Mouse (Mus musculus): ENCODE data around the gene Rtl5. TPM values are rescaled to one million over a fixed set of nuclear protein-coding genes. Genes with fewer than 3 reads are reported as not detected.
"Not testable (repeated sequence)": the region's sequence is repeated elsewhere in the genome, so short reads cannot be mapped to it uniquely, and the experiment has no call there.

Rtl5 gene
- 24.8 and 27.3 TPM in 2 replicates for polyA plus RNA-seq (2012; rRNA removed)

- DNase-seq (ENCODE audit: extremely low spot score in 1 of 2, low spot score in 1 of 2), result peak; percentile 67 to 81
Measured at GRCm38 (mm10) chrX:102070591-102071471, at the start of gene Rtl5. Gene Rtl5 (minus strand): TSS chrX:102071304.

DNA sequence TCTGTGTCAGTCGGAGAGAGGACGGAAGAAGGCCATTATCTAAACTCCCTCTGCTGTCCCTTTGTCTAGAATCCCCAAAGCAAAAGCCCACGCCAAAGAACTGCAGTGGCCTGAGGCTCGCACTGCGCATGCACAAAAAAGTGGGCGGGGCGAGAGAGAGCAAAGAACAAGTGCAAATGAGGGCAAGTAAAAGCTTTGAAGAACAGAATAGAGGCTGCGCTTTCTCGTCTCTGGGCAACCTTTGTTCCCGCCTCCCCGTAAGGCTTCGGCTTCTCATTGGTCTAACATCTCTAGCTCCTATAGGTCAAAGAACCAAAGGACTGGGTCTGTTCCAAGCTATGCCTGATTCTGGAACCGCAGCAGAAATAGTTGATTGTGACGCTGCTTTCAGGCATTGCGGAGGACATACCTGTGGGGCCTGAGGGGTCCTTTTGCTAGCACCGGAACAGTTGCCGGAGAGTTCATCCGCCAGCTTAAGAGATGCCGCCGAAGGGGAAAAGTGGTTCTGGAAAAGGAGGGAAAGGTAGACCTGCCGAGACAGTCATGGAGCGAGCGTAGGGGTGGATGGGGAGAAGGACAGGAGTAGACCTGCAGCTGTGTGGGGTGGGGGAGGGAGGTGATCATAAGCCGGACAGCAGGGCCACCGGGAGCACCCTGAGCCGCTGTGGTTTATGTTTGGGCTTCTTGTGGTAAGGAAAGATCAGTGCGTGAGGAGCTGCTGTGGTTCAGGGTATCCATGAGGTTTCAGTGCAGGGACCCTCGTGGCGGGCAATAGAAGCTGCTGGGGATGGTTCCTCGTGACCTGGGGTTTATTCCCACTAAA, 48.1 kb upstream of the Rtl5 start, which contains the start of gene Pin4:
Gene Pin4 (plus strand): TSS at position 406 of the 823 bp plus-strand sequence.
- DNase-seq (ENCODE audit: extremely low spot score in 1 of 2, low spot score in 1 of 2), result peak; percentile 93 to 97

GRCm38 (mm10) chrX:102115676-102116075, 44.6 kb upstream of the Rtl5 start:
- peak in 1 of 2 experiments; percentile 40 for DNase-seq (ENCODE audit: extremely low spot score in 1 of 2, low spot score in 1 of 2)

DNA sequence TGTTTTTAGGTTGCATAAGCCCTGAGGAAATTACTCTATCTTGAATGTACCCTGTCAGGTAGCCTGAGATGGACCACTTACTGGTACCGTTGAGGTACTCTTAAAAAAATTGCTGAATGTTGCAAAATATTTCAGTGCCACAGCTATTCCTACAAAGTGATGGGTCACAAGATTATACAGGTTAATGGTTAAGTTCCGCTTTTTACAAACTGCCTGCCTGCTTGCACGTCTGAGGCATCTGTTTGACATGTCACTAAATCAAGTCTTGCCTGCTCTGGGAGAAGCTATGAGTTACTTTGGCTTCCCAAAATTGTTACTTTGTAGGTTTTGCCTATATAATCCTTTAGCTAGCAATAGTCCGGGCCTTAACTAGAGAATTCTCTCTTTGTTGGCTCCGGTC, 38.2 kb upstream of the Rtl5 start:
- DNase-seq (ENCODE audit: extremely low spot score in 1 of 2, low spot score in 1 of 2), result not testable (repeated sequence)

DNA sequence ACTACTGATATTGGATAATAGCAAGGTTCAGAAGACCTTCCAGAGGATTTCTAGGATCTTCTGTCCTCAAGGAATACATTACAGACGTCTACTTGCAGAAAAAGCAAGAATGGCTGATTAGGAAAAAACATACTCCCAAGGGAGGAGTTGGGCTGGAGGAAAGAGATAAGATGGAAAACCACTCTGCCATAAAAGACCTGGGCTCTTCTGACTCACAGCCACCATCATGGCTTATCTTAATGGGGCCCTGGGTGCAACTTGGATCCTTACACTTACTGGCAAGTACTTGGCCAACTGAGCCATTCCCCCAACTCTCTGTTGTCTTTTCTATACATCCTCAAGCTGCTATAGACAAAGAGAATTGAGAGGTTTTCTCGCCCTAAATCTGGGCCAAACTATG, 32.7 kb upstream of the Rtl5 start:
- not testable (repeated sequence) for DNase-seq (ENCODE audit: extremely low spot score in 1 of 2, low spot score in 1 of 2)

DNA sequence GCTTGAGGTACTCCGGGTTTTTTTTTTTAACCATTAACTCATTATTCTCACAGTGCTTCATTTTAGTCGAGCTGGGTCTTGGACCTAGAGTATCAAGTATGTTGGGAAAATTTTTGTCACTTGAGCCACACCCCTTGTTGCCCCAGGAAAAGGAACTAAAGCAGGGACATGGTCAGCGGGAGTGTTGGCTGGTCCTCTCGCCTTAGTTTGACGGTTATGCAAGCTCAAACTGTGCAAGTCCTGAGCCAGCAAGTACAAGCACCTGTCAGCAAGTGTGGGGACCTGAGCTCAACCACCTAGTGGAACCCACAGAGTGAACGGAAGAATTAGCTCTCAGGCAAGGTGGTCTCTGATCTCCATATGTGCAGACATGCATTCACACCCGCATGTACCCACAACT, 30.8 kb upstream of the Rtl5 start:
- DNase-seq (ENCODE audit: extremely low spot score in 1 of 2, low spot score in 1 of 2), result no peak

DNA sequence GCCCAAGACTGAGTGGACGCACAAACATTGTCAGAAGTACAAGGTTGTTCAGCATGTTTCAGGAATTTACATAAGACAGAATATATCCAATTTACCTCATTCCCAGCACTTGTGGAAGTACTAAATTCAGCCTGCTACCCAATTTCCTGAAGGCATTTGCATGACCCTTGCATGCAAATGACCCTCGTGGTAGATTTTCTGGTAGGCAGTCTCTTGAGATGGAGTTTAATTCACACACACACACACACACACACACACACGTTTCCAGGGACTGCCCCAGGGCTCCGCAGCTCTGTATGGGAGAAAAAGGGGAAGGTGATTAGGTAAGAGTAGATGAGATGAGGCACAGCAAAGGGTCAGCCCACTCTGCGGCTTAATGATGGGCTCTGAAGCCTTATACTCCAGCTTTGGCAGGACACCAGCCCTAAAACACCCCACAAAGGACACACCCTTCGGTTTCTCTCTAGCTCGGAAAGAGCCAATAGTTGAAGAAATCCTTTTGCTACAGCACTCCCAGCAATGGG, 23.3 kb upstream of the Rtl5 start:
- DNase-seq (ENCODE audit: extremely low spot score in 1 of 2, low spot score in 1 of 2), result no peak

DNA sequence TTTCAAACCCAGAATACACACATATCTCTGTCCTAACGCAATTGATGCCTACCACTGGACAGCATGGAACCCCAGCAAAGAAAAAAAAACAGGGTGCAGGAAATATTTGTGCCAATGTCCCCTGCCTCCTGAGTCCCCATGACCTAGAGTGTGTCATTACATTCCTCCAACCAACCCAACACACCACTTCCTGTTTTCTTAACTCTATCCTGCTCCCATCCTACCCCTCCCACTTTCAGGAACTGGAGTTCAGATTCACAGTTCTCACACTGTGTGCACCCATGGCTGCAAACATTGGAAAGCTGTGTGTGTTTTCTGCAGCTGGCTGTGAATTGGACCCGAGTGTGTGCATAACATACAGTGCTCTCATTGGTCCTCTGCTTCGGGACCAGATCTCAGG, 19.5 kb upstream of the Rtl5 start:
- no peak for DNase-seq (ENCODE audit: extremely low spot score in 1 of 2, low spot score in 1 of 2)

GRCm38 (mm10) chrX:102085798-102086443, 14.8 kb upstream of the Rtl5 start:
- no peak for DNase-seq (ENCODE audit: extremely low spot score in 1 of 2, low spot score in 1 of 2)

GRCm38 (mm10) chrX:102082340-102082739, 11.2 kb upstream of the Rtl5 start:
- no peak for DNase-seq (ENCODE audit: extremely low spot score in 1 of 2, low spot score in 1 of 2)

GRCm38 (mm10) chrX:102081573-102082279, 10.6 kb upstream of the Rtl5 start:
- no peak for DNase-seq (ENCODE audit: extremely low spot score in 1 of 2, low spot score in 1 of 2)

DNA sequence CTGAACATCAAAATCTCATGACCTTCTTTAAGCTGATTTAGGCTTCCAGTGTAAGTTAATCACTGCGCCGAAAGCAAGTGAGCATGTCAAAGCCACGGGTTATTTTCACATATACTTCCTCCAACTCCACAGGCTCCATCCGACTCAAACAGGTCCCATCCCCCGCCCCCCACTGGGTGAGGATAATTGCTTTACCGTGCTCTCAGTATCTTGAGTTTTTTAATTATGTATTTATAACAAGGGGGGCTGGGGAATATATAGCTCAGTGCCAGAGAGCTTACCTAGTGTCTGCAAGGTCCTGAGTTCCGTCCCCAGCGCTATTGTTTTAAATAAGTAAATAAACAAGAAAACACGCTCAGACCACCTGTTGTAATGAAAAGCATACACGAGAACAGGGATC, 10.0 kb upstream of the Rtl5 start:
- DNase-seq (ENCODE audit: extremely low spot score in 1 of 2, low spot score in 1 of 2), result no peak

DNA sequence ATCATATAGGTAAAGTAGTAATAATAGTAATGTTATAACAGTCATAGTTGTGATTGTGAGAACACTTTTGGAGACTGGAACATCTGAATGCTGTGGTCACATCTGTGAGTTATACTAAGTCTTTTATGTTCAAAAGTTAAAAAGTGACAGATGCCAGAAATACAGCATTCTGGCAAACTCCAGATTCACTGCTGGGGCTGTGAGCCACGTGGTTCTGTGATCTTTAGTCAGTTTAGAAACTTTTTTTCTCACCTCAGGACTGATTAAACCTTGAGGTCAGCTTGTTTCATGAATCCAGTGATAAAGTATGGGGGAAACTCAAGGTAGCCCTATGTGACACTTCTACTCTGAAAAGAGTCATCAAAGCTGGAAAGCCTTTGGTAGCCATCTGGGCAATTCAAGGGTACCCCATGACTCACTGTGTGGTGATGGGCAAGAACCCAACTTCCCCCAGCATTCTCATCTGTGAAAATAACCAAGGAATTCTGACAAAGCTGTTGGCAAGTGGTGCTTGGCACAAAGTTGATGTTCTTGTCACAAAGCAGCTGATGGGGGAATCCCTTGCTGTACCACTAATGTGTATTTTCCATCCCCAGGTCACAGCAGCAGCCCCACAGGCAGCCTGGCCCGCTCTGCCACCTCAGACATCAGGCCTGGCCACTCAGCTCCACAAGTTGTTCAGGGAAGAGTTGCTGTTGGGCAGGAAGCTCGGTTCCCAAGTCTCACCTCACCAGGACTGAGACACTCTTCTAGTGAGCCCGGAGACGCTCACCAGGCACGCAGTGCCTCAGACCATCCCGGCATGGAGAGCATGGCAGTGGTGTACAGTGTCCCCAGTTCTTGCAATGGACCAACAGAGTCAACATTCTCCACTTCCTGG, 6.0 kb upstream of the Rtl5 start:
- DNase-seq (ENCODE audit: extremely low spot score in 1 of 2, low spot score in 1 of 2), result peak in 1 of 2 experiments; percentile 27

- DNase-seq (ENCODE audit: extremely low spot score in 1 of 2, low spot score in 1 of 2), result no peak
Measured at GRCm38 (mm10) chrX:102075158-102075557, 4.1 kb upstream of the Rtl5 start.

GRCm38 (mm10) chrX:102074435-102074834, 3.3 kb upstream of the Rtl5 start:
- no peak for DNase-seq (ENCODE audit: extremely low spot score in 1 of 2, low spot score in 1 of 2)

- DNase-seq (ENCODE audit: extremely low spot score in 1 of 2, low spot score in 1 of 2), result no peak
Measured at GRCm38 (mm10) chrX:102073605-102074325, 2.7 kb upstream of the Rtl5 start.

DNA sequence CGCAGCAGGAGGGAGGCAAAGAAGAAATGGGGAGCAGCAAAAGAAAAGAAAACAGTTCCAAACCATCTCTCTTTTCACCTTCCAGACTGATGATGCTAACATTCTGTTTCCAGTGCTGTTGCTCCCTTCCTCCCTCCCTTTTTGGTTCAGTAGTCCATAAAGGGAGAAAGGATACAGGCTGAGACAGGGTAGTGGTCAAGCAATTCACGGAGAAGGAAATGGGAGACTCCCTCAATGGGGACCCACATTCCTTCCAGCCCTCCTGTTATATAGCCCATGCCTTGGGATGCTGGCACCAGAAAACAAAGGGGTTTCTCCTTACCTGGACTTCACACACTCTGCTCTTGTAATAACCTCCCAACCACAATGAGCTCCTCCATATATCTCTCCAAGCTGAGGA, 413 bp upstream of the Rtl5 start:
- DNase-seq (ENCODE audit: extremely low spot score in 1 of 2, low spot score in 1 of 2), result no peak

DNA sequence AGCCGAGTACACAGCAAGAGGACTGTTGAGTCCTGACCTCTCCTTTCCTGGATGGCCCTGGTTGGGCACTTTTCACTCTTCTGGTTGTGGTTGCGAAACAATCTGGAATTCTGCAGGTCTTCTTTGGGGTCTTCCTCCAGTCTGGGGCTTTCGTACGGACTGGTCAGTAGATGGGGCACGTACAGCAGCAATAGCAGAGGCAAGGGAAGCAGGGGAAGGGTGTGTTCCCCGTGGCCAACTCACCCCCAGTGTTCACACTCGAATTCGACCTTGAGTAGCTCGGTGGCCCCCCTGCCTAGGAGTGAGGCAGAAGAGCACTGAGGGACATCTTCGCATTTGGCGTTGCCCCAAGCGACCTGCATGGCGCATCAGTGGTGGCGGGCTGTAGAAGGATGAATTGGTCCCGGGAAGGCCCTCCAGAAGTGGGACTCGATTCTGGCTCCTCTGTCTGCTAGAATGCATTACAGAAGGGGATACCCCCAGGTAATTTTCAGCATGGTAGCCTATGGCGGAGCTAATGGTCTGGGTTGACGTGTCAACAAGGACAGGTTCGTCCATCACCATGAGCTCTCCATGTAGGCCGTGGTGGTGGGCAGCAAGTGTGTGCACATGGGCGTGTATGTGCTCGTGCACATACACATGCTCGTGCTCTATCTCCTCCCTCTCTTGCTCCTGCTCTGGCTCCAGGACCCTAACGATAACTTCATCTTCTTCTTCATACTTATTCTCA, 2.1 kb downstream of the Rtl5 start:
- no peak for DNase-seq (ENCODE audit: extremely low spot score in 1 of 2, low spot score in 1 of 2)
